Mouse (Mus musculus): Measurements from ENCODE around the gene Vdr. TPM values are rescaled to one million over a fixed set of nuclear protein-coding genes. Genes with fewer than 3 reads are reported as not detected.

Gene Vdr
- polyA plus RNA-seq, 1 experiment from 2014 or later, result 0.15 TPM

- no peak overlapping the region; the same call in 1 of the 2 replicates for H3K4me2 ChIP-seq (ENCODE audit: low read length)
- ATAC-seq, result no peak
- no peaks in the 10 kb centered on the region for H3K36me3 ChIP-seq (ENCODE audit: control insufficient read depth, insufficient read depth, low read length)
- peaks cover 15% of the 10 kb centered on the region for H3K4me1 ChIP-seq (ENCODE audit: control insufficient read depth, insufficient read depth, low read length)
- no peak overlapping the region for H3K27ac ChIP-seq (ENCODE audit: low read length)
- H3K27me3 ChIP-seq (ENCODE audit: control insufficient read depth, insufficient read depth, low read depth, low read length), result no peaks in the 10 kb centered on the region
- 47% methylated on average over 17 of the region's 17 CpGs for WGBS
- H3K9ac ChIP-seq (ENCODE audit: low read depth, low read length), result no peak overlapping the region
- H3K9me3 ChIP-seq (replicated peaks; ENCODE audit: control insufficient read depth, low read length, poor library complexity, severe bottlenecking), result no peaks in the 10 kb centered on the region
- no peak overlapping the region for H3K4me3 ChIP-seq (ENCODE audit: low read depth, low read length)
Measured at GRCm38 (mm10) chr15:97836153-97836893, 74.1 kb downstream of the Vdr start.

GRCm38 (mm10) chr15:97832764-97833479 is 77.5 kb downstream of the Vdr start:
- Histone ChIP-seq H3K27ac (ENCODE audit: low read length) (no peak overlapping the region), H3K36me3 (ENCODE audit: control insufficient read depth, insufficient read depth, low read length) (no peaks in the 10 kb centered on the region), H3K27me3 (ENCODE audit: control insufficient read depth, insufficient read depth, low read depth, low read length) (no peaks in the 10 kb centered on the region), H3K4me1 (ENCODE audit: control insufficient read depth, insufficient read depth, low read length) (peaks cover 41% of the 10 kb centered on the region), H3K9ac (ENCODE audit: low read depth, low read length) (no peak overlapping the region), H3K4me3 (ENCODE audit: low read depth, low read length) (no peak overlapping the region), H3K4me2 (ENCODE audit: low read length) (no peak overlapping the region), H3K9me3 (replicated peaks; ENCODE audit: control insufficient read depth, low read length, poor library complexity, severe bottlenecking) (no peaks in the 10 kb centered on the region)
- ATAC-seq, result no peak
- WGBS, result 51% methylated on average over 9 of the region's 9 CpGs

GRCm38 (mm10) chr15:97831987-97832640 is 78.3 kb downstream of the Vdr start:
- ATAC-seq, result no peak
- 9% methylated on average over 9 of the region's 10 CpGs for WGBS
- no peaks in the 10 kb centered on the region for H3K9me3 ChIP-seq (replicated peaks; ENCODE audit: control insufficient read depth, low read length, poor library complexity, severe bottlenecking)
- peak overlapping the region; percentile 96 for H3K27ac ChIP-seq (ENCODE audit: low read length)
- H3K36me3 ChIP-seq (ENCODE audit: control insufficient read depth, insufficient read depth, low read length), result no peaks in the 10 kb centered on the region
- peak overlapping the region; percentile 99 for H3K9ac ChIP-seq (ENCODE audit: low read depth, low read length)
- no peaks in the 10 kb centered on the region for H3K27me3 ChIP-seq (ENCODE audit: control insufficient read depth, insufficient read depth, low read depth, low read length)
- peak overlapping the region; percentile 62 for H3K4me2 ChIP-seq (ENCODE audit: low read length)
- peaks cover 41% of the 10 kb centered on the region for H3K4me1 ChIP-seq (ENCODE audit: control insufficient read depth, insufficient read depth, low read length)
- peak overlapping the region; percentile 83 for H3K4me3 ChIP-seq (ENCODE audit: low read depth, low read length)

GRCm38 (mm10) chr15:97831242-97831986 is 79.0 kb downstream of the Vdr start:
- WGBS, result under 1% methylated on average over 67 of the region's 84 CpGs
- Histone ChIP-seq H3K36me3 (ENCODE audit: control insufficient read depth, insufficient read depth, low read length) (no peaks in the 10 kb centered on the region), H3K9me3 (replicated peaks; ENCODE audit: control insufficient read depth, low read length, poor library complexity, severe bottlenecking) (no peaks in the 10 kb centered on the region), H3K4me1 (ENCODE audit: control insufficient read depth, insufficient read depth, low read length) (peaks cover 44% of the 10 kb centered on the region), H3K27ac (ENCODE audit: low read length) (peak overlapping the region; percentile 96), H3K27me3 (ENCODE audit: control insufficient read depth, insufficient read depth, low read depth, low read length) (no peaks in the 10 kb centered on the region), H3K4me2 (ENCODE audit: low read length) (peak overlapping the region; percentile 62), H3K4me3 (ENCODE audit: low read depth, low read length) (peak overlapping the region; percentile 83), H3K9ac (ENCODE audit: low read depth, low read length) (peak overlapping the region; percentile 99)
- peak; percentile 85 for ATAC-seq

GRCm38 (mm10) chr15:97830788-97831241 is 79.6 kb downstream of the Vdr start:
- Histone ChIP-seq H3K9me3 (replicated peaks; ENCODE audit: control insufficient read depth, low read length, poor library complexity, severe bottlenecking) (no peaks in the 10 kb centered on the region), H3K4me3 (ENCODE audit: low read depth, low read length) (peak overlapping the region; percentile 83), H3K27me3 (ENCODE audit: control insufficient read depth, insufficient read depth, low read depth, low read length) (no peaks in the 10 kb centered on the region), H3K4me1 (ENCODE audit: control insufficient read depth, insufficient read depth, low read length) (peaks cover 46% of the 10 kb centered on the region), H3K4me2 (ENCODE audit: low read length) (peak overlapping the region; percentile 62), H3K36me3 (ENCODE audit: control insufficient read depth, insufficient read depth, low read length) (no peaks in the 10 kb centered on the region), H3K27ac (ENCODE audit: low read length) (peak overlapping the region; percentile 96), H3K9ac (ENCODE audit: low read depth, low read length) (peak overlapping the region; percentile 99)
- peak; percentile 37 for ATAC-seq
- WGBS, result under 1% methylated on average over 27 of the region's 39 CpGs

GRCm38 (mm10) chr15:97830253-97830787 is 80.1 kb downstream of the Vdr start:
- H3K4me2 ChIP-seq (ENCODE audit: low read length), result peak overlapping the region; percentile 62
- 13% methylated on average over 12 of the region's 12 CpGs for WGBS
- ATAC-seq, result no peak
- H3K36me3 ChIP-seq (ENCODE audit: control insufficient read depth, insufficient read depth, low read length), result no peaks in the 10 kb centered on the region
- H3K4me1 ChIP-seq (ENCODE audit: control insufficient read depth, insufficient read depth, low read length), result peaks cover 51% of the 10 kb centered on the region
- H3K27ac ChIP-seq (ENCODE audit: low read length), result peak overlapping the region; percentile 96
- H3K4me3 ChIP-seq (ENCODE audit: low read depth, low read length), result peak overlapping the region; percentile 83
- no peaks in the 10 kb centered on the region for H3K9me3 ChIP-seq (replicated peaks; ENCODE audit: control insufficient read depth, low read length, poor library complexity, severe bottlenecking)
- peak overlapping the region; percentile 99 for H3K9ac ChIP-seq (ENCODE audit: low read depth, low read length)
- H3K27me3 ChIP-seq (ENCODE audit: control insufficient read depth, insufficient read depth, low read depth, low read length), result no peaks in the 10 kb centered on the region

- 0 out of 2 replicates have a peak overlapping the region, but pooled peaks have one; percentile 24 for H3K27ac ChIP-seq (ENCODE audit: low read length)
- peak overlapping the region; percentile 62 for H3K4me2 ChIP-seq (ENCODE audit: low read length)
- H3K4me3 ChIP-seq (ENCODE audit: low read depth, low read length), result peak overlapping the region; percentile 83; the same call in 1 of the 2 replicates
- 40% methylated on average over 2 of the region's 2 CpGs for WGBS
- ATAC-seq, result no peak
- H3K4me1 ChIP-seq (ENCODE audit: control insufficient read depth, insufficient read depth, low read length), result peaks cover 56% of the 10 kb centered on the region
- H3K36me3 ChIP-seq (ENCODE audit: control insufficient read depth, insufficient read depth, low read length), result no peaks in the 10 kb centered on the region
- H3K9ac ChIP-seq (ENCODE audit: low read depth, low read length), result peak overlapping the region; percentile 99
- H3K9me3 ChIP-seq (replicated peaks; ENCODE audit: control insufficient read depth, low read length, poor library complexity, severe bottlenecking), result no peaks in the 10 kb centered on the region
- H3K27me3 ChIP-seq (ENCODE audit: control insufficient read depth, insufficient read depth, low read depth, low read length), result no peaks in the 10 kb centered on the region
Measured at GRCm38 (mm10) chr15:97829432-97829831, 81.0 kb downstream of the Vdr start.

GRCm38 (mm10) chr15:97828901-97829338 is 81.5 kb downstream of the Vdr start:
- no peaks in the 10 kb centered on the region for H3K36me3 ChIP-seq (ENCODE audit: control insufficient read depth, insufficient read depth, low read length)
- 59% methylated on average over 5 of the region's 5 CpGs for WGBS
- no peak for ATAC-seq
- no peak overlapping the region for H3K9ac ChIP-seq (ENCODE audit: low read depth, low read length)
- H3K27me3 ChIP-seq (ENCODE audit: control insufficient read depth, insufficient read depth, low read depth, low read length), result no peaks in the 10 kb centered on the region
- H3K9me3 ChIP-seq (replicated peaks; ENCODE audit: control insufficient read depth, low read length, poor library complexity, severe bottlenecking), result no peaks in the 10 kb centered on the region
- no peak overlapping the region for H3K27ac ChIP-seq (ENCODE audit: low read length)
- H3K4me3 ChIP-seq (ENCODE audit: low read depth, low read length), result no peak overlapping the region
- peak overlapping the region; percentile 62 for H3K4me2 ChIP-seq (ENCODE audit: low read length)
- peaks cover 59% of the 10 kb centered on the region for H3K4me1 ChIP-seq (ENCODE audit: control insufficient read depth, insufficient read depth, low read length)

Measured in midbrain, embryonic 16.5 days (tissue).